Mouse (Mus musculus) liver, embryonic 14.5 days (tissue): ENCODE measurements around the gene Olfr320. TPM values are rescaled to one million over a fixed set of nuclear protein-coding genes. Genes with fewer than 3 reads are reported as not detected.

Experiments used
- ATAC-seq: fragments of 200-750 bp; cut with Nextera tagmentation; 2 replicates; pipeline ENCODE4 v1.8.0; 2017; ENCODE audit warnings: moderate number of reproducible peaks, mild to moderate bottlenecking, moderate library complexity; ENCODE audit not compliant: insufficient read depth
- DNase-seq, 3 experiments: peaks; one replicate each; pipeline ENCODE4 v3.0.0-alpha.2; 2012 to 2013; ENCODE audit warnings: low read depth in 3 of 3, low spot score in 3 of 3
- H3K27ac ChIP-seq: fragments of 300-500 bp; sonication (generic); 2 replicates; pipeline ENCODE4 v1.5.1; 2014; ENCODE audit warnings: moderate library complexity, mild to moderate bottlenecking, control low read depth, inconsistent platforms
- H3K27me3 ChIP-seq: fragments of 300-500 bp; sonication (generic); 2 replicates; pipeline ENCODE4 v1.6.1; 2014; ENCODE audit warnings: mild to moderate bottlenecking, low read length, moderate library complexity; ENCODE audit not compliant: control insufficient read depth, insufficient read depth
- H3K36me3 ChIP-seq: fragments of 300-500 bp; sonication (generic); replicated peaks from 2 replicates; pipeline ENCODE4 v1.6.1; 2014; ENCODE audit warnings: low read depth; ENCODE audit not compliant: control insufficient read depth, insufficient read depth
- H3K4me1 ChIP-seq, 2 experiments: fragments of 200-500 bp in 1 of 2; fragments of 300-500 bp in 1 of 2; sonication (generic) in 1 of 2; replicated peaks; 2 replicates each; pipeline ENCODE4 v1.6.1; 2012 to 2014; ENCODE audit warnings: antibody characterized with exemption in 1 of 2, inconsistent platforms in 1 of 2, low read length in 1 of 2; ENCODE audit not compliant: control insufficient read depth in 2 of 2, insufficient read depth in 2 of 2
- H3K4me2 ChIP-seq: fragments of 300-500 bp; sonication (generic); 2 replicates; pipeline ENCODE4 v1.6.1; 2014; ENCODE audit warnings: low read depth, mild to moderate bottlenecking, control low read depth, moderate library complexity
- H3K4me3 ChIP-seq, 2 experiments: fragments of 200-500 bp in 1 of 2; fragments of 300-500 bp in 1 of 2; sonication (generic) in 1 of 2; 2 replicates each; pipeline ENCODE4 v1.5.1; 2012 to 2014; ENCODE audit warnings: low read depth in 2 of 2, low read length in 2 of 2, mild to moderate bottlenecking in 2 of 2, control low read depth in 1 of 2, inconsistent platforms in 1 of 2, moderate library complexity in 1 of 2; ENCODE audit not compliant: insufficient read depth in 1 of 2
- H3K9ac ChIP-seq: fragments of 300-500 bp; sonication (generic); replicated peaks from 2 replicates; pipeline ENCODE4 v1.6.1; 2014; ENCODE audit warnings: mild to moderate bottlenecking, control low read depth, moderate library complexity
- H3K9me3 ChIP-seq: fragments of 300-500 bp; sonication (generic); 2 replicates; pipeline ENCODE4 v1.6.1; 2016; ENCODE audit warnings: low read length, mixed read lengths; ENCODE audit not compliant: control insufficient read depth
- CTCF ChIP-seq: IDR thresholded peaks from 2 replicates; pipeline ENCODE4 v1.5.1; 2016; ENCODE audit warnings: antibody characterized with exemption, low read depth, control low read depth
- EP300 ChIP-seq: IDR thresholded peaks from 2 replicates; pipeline ENCODE4 v1.6.1; 2016; ENCODE audit warnings: antibody characterized with exemption, low read depth
- WGBS: fragments of 180-500 bp; shearing (Covaris S2); extraction: QIAGEN DNeasy Blood & Tissue Kit; methylation state at CpG from one replicate; pipeline ENCODE4 v1.1.7; 2014; ENCODE audit not compliant: insufficient replicate concordance; 5-methylcytosine and 5-hydroxymethylcytosine counted together
- polyA plus RNA-seq, 2 experiments: library from polyadenylated mRNA; depleted of rRNA in 1 of 2; stranded (reverse) in 1 of 2; unstranded in 1 of 2; fragments of >200 nt; fragmentation: Nextera tagmentation in 1 of 2; extraction: Ambion mirVana in 1 of 2; gene quantifications; 2 replicates each; pipeline versions ENCODE4 v1.2.1 to v1.2.3; 2012 to 2014

Olfr320 gene
- polyA plus RNA-seq (2012; rRNA removed) (not detected in 2 replicates), polyA plus RNA-seq (2014; fragmentation: Nextera tagmentation; extraction: Ambion mirVana) (not detected in 2 replicates)

GRCm38 (mm10) chr11:58680799-58681198 lies at the start of gene Olfr320:
Gene Olfr320, plus strand, starts transcription at chr11:58681099.
- no peaks in the 10 kb centered on the region for H3K36me3 ChIP-seq
- 59% methylated on average over 1 of the region's 1 CpGs for WGBS

GRCm38 (mm10) chr11:58634878-58635277 lies 46.0 kb upstream of the Olfr320 start:
- peaks cover 8 to 9% of the 10 kb centered on the region in 2 experiments for H3K4me1 ChIP-seq
- no peak for ATAC-seq
- no peaks in the 10 kb centered on the region for H3K27me3 ChIP-seq
- H3K9me3 ChIP-seq = no peaks in the 10 kb centered on the region
- H3K36me3 ChIP-seq = no peaks in the 10 kb centered on the region
- no peak overlapping the region for H3K9ac ChIP-seq
- TF ChIP-seq CTCF (no peak), EP300 (no peak)
- H3K4me3 ChIP-seq = no peak overlapping the region
- DNase-seq = no peak
- no peak overlapping the region for H3K4me2 ChIP-seq
- no peak overlapping the region for H3K27ac ChIP-seq
- WGBS = 56% methylated on average over 4 of the region's 4 CpGs

More at GRCm38 (mm10) chr11:58680799-58681198, at the start of gene Olfr320:
- Histone ChIP-seq H3K27me3 (no peaks in the 10 kb centered on the region), H3K9ac (no peak within 1 kb of the TSS), H3K27ac (no peak within 1 kb of the TSS), H3K4me2 (no peak within 1 kb of the TSS), H3K9me3 (no peaks in the 10 kb centered on the region), H3K4me1 (no peaks in the 10 kb centered on the region), H3K4me3 (no peak within 1 kb of the TSS)
- DNase-seq (no peak), ATAC-seq (no peak)
- TF ChIP-seq EP300 (no peak), CTCF (no peak)

GRCm38 (mm10) chr11:58636376-58636977 lies 44.4 kb upstream of the Olfr320 start:
- no peaks in the 10 kb centered on the region for H3K9me3 ChIP-seq
- H3K27me3 ChIP-seq = no peaks in the 10 kb centered on the region
- no peak overlapping the region for H3K4me2 ChIP-seq
- H3K9ac ChIP-seq = no peak overlapping the region
- H3K27ac ChIP-seq = no peak overlapping the region
- H3K4me3 ChIP-seq = no peak overlapping the region
- ATAC-seq (no peak), DNase-seq (peak; percentile 57 to 69 (median 65))
- peaks cover 9 to 11% of the 10 kb centered on the region in 2 experiments for H3K4me1 ChIP-seq
- H3K36me3 ChIP-seq = no peaks in the 10 kb centered on the region
- WGBS = 6% methylated on average over 4 of the region's 4 CpGs
- no peak for TF ChIP-seq EP300
- peak; percentile 97 for TF ChIP-seq CTCF

- DNase-seq (no peak), ATAC-seq (no peak)
- Histone ChIP-seq H3K27me3 (no peaks in the 10 kb centered on the region), H3K27ac (no peak overlapping the region; the same call in 1 of the 2 replicates), H3K36me3 (peaks cover 8% of the 10 kb centered on the region), H3K4me3 (no peak overlapping the region), H3K9ac (no peak overlapping the region), H3K4me1 (peaks cover 18 to 22% of the 10 kb centered on the region in 2 experiments), H3K9me3 (no peaks in the 10 kb centered on the region), H3K4me2 (no peak overlapping the region)
- 67% methylated on average over 7 of the region's 7 CpGs for WGBS
- TF ChIP-seq EP300 (no peak), CTCF (no peak)
Measured at GRCm38 (mm10) chr11:58638176-58638701, 42.7 kb upstream of the Olfr320 start.

- Histone ChIP-seq H3K27me3 (no peaks in the 10 kb centered on the region), H3K4me3 (peak within 1 kb of the TSS; percentile 77 to 80), H3K9ac (peak within 1 kb of the TSS; percentile 98), H3K36me3 (peaks cover 27% of the 10 kb centered on the region), H3K4me1 (peaks cover 21 to 25% of the 10 kb centered on the region in 2 experiments), H3K27ac (peak within 1 kb of the TSS; percentile 98), H3K9me3 (no peaks in the 10 kb centered on the region), H3K4me2 (peak within 1 kb of the TSS; percentile 75)
- peak in 1 of 3 experiments; percentile 58 for DNase-seq
- TF ChIP-seq EP300 = 0 out of 2 replicates have a peak, but pooled peaks have one; percentile 8
- TF ChIP-seq CTCF = peak; percentile 18; the same call in 1 of the 2 replicates
- 2% methylated on average over 34 of the region's 34 CpGs for WGBS
- ATAC-seq = peak; percentile 45
Measured at GRCm38 (mm10) chr11:58640272-58640867, 40.5 kb upstream of the Olfr320 start, which contains the start of gene Trim58. Gene Trim58, plus strand, starts transcription at chr11:58640465.
